8 mouse cellular contexts compared by ENCODE assay signal in genomic region chr2:103718594-103719291, GRCm38 (mm10). TPM values are rescaled to one million over a fixed set of nuclear protein-coding genes. Genes with fewer than 3 reads are reported as not detected.
DNase-seq lines count a peak whose midpoint lies in the region; ATAC-seq lines count a peak whose summit lies in the region.

No protein-coding gene starts in this region.

- H3K9me3 ChIP-seq in heart, embryonic 15.5 days (replicated peaks): no peaks in the 10 kb centered on the region
- no peaks in the 10 kb centered on the region for H3K9me3 ChIP-seq in liver, embryonic 12.5 days (replicated peaks)
- H3K9me3 ChIP-seq in neural tube, embryonic 11.5 days (ENCODE audit: control insufficient read depth, low read length): no peaks in the 10 kb centered on the region
- no peaks in the 10 kb centered on the region for H3K9me3 ChIP-seq in stomach, embryonic 15.5 days

- peaks cover 10% of the 10 kb centered on the region for H3K4me1 ChIP-seq in heart, embryonic 15.5 days (replicated peaks)
- peaks cover 7% of the 10 kb centered on the region; the same call in 1 of the 2 replicates for H3K4me1 ChIP-seq in liver, embryonic 12.5 days
- H3K4me1 ChIP-seq in neural tube, embryonic 11.5 days (ENCODE audit: control insufficient read depth, insufficient read depth, low read length): no peaks in the 10 kb centered on the region
- H3K4me1 ChIP-seq in stomach, embryonic 15.5 days: no peaks in the 10 kb centered on the region

- peaks cover 54% of the 10 kb centered on the region for H3K36me3 ChIP-seq in heart, embryonic 15.5 days
- H3K36me3 ChIP-seq in liver, embryonic 12.5 days: peaks cover 67% of the 10 kb centered on the region
- H3K36me3 ChIP-seq in neural tube, embryonic 11.5 days (ENCODE audit: control insufficient read depth, insufficient read depth, low read length): peaks cover 6% of the 10 kb centered on the region
- peaks cover 22% of the 10 kb centered on the region for H3K36me3 ChIP-seq in stomach, embryonic 15.5 days

- no peak overlapping the region for H3K9ac ChIP-seq in heart, embryonic 15.5 days
- H3K9ac ChIP-seq in liver, embryonic 12.5 days: no peak overlapping the region
- no peak overlapping the region for H3K9ac ChIP-seq in neural tube, embryonic 11.5 days (ENCODE audit: low read length)
- no peak overlapping the region for H3K9ac ChIP-seq in stomach, embryonic 15.5 days

- H3K4me3 ChIP-seq in heart, embryonic 15.5 days: no peak overlapping the region
- H3K4me3 ChIP-seq in liver, embryonic 12.5 days: no peak overlapping the region
- H3K4me3 ChIP-seq in neural tube, embryonic 11.5 days (ENCODE audit: low read depth, low read length): no peak overlapping the region
- H3K4me3 ChIP-seq in stomach, embryonic 15.5 days (replicated peaks): no peak overlapping the region

- peak; percentile 96 for ATAC-seq in CD4-positive, CD25-positive, alpha-beta regulatory T cell, adult 4 months
- 0 out of 2 replicates have a peak, but pooled peaks have one; percentile 32 for ATAC-seq in erythroid progenitor cell, adult 5-6 weeks (replicated peaks; ENCODE audit: low FRiP score, poor library complexity, severe bottlenecking)
- peak; percentile 58 for ATAC-seq in heart, embryonic 15.5 days (replicated peaks; ENCODE audit: insufficient number of reproducible peaks, insufficient read depth, low FRiP score, low read depth)
- ATAC-seq in liver, embryonic 12.5 days: peak; percentile 45; the same call in 1 of the 2 replicates
- peak; percentile 61; the same call in 1 of the 2 replicates for ATAC-seq in neural tube, embryonic 11.5 days (ENCODE audit: insufficient read depth, low FRiP score, low TSS enrichment)
- ATAC-seq in stomach, embryonic 15.5 days (ENCODE audit: insufficient read depth, low FRiP score, low read depth): peak; percentile 41

- WGBS in heart, embryonic 15.5 days: 60% methylated on average over 8 of the region's 8 CpGs
- 70% methylated on average over 8 of the region's 8 CpGs for WGBS in liver, embryonic 12.5 days (ENCODE audit: insufficient replicate concordance)
- 65% methylated on average over 8 of the region's 8 CpGs for WGBS in neural tube, embryonic 11.5 days
- 59% methylated on average over 8 of the region's 8 CpGs for WGBS in stomach, embryonic 15.5 days

- H3K4me2 ChIP-seq in heart, embryonic 15.5 days: no peak overlapping the region
- H3K4me2 ChIP-seq in liver, embryonic 12.5 days: no peak overlapping the region
- no peak overlapping the region for H3K4me2 ChIP-seq in neural tube, embryonic 11.5 days (ENCODE audit: low read depth)
- no peak overlapping the region for H3K4me2 ChIP-seq in stomach, embryonic 15.5 days

- DNase-seq in brain, adult 2 months (ENCODE audit: low read depth, low spot score): peak; percentile 82
- DNase-seq in kidney, postnatal 10 days: peak; percentile 84
- peak; percentile 83 for DNase-seq in neural tube, embryonic 11.5 days (ENCODE audit: low spot score)

- H3K27me3 ChIP-seq in heart, embryonic 15.5 days: no peaks in the 10 kb centered on the region
- no peaks in the 10 kb centered on the region for H3K27me3 ChIP-seq in liver, embryonic 12.5 days (replicated peaks)
- no peaks in the 10 kb centered on the region for H3K27me3 ChIP-seq in neural tube, embryonic 11.5 days (ENCODE audit: control insufficient read depth, insufficient read depth, low read length)
- no peaks in the 10 kb centered on the region for H3K27me3 ChIP-seq in stomach, embryonic 15.5 days (replicated peaks)

- no peak overlapping the region for H3K27ac ChIP-seq in heart, embryonic 15.5 days
- no peak overlapping the region for H3K27ac ChIP-seq in liver, embryonic 12.5 days
- H3K27ac ChIP-seq in neural tube, embryonic 11.5 days (ENCODE audit: low read depth, low read length): no peak overlapping the region
- H3K27ac ChIP-seq in stomach, embryonic 15.5 days: no peak overlapping the region

RNA-seq across cellular contexts. Expression of gene Nat10, which starts 42.3 kb away (rescaled TPM):
- polyA plus RNA-seq in CD4-positive, CD25-positive, alpha-beta regulatory T cell, adult 4 months (2017; shearing (Covaris generic)): 10 to 100 TPM; 26.2 to 39.1 TPM
- total RNA-seq in erythroid progenitor cell, adult 5-6 weeks (2015; ENCODE audit: low replicate concordance): 5.0 and 20.1 TPM in 2 replicates
- total RNA-seq in erythroid progenitor cell, adult 5-6 weeks (2017; ENCODE audit: low replicate concordance): 7.1 and 21.6 TPM in 2 replicates
- 10.9 and 15.3 TPM in 2 replicates for polyA plus RNA-seq in heart, embryonic 15.5 days (2015; fragmentation: Nextera tagmentation; extraction: Ambion mirVana)
- polyA plus RNA-seq in liver, embryonic 12.5 days (2016; fragmentation: Nextera tagmentation; extraction: Ambion mirVana): 35.0 and 35.3 TPM in 2 replicates
- polyA plus RNA-seq in neural tube, embryonic 11.5 days (2014; fragmentation: Nextera tagmentation; extraction: Ambion mirVana): 25.6 and 26.7 TPM in 2 replicates
- polyA plus RNA-seq in stomach, embryonic 15.5 days (2015; fragmentation: Nextera tagmentation; extraction: Ambion mirVana): 25.0 and 27.6 TPM in 2 replicates

Comparison
In these comparisons a context has a peak if more than half of its experiments do, and no peak if none do; other contexts are left out.
1. ATAC-seq: peak in every context shown above with its lines; median percentile 96 in CD4-positive, CD25-positive, alpha-beta regulatory T cell, adult 4 months; 61 in neural tube, embryonic 11.5 days; 58 in heart, embryonic 15.5 days; 45 in liver, embryonic 12.5 days; 41 in stomach, embryonic 15.5 days; 32 in erythroid progenitor cell, adult 5-6 weeks.